Mouse (Mus musculus) adrenal gland, adult (tissue): Measurements from ENCODE around the gene Cpb1.

Source experiments
- DNase-seq, 2 experiments: peaks; one replicate each; pipeline ENCODE4 v3.0.0; 2022 to 2023; ENCODE audit warnings: low spot score in 1 of 2; ENCODE audit not compliant: inconsistent age in 2 of 2

Cpb1 gene

DNA sequence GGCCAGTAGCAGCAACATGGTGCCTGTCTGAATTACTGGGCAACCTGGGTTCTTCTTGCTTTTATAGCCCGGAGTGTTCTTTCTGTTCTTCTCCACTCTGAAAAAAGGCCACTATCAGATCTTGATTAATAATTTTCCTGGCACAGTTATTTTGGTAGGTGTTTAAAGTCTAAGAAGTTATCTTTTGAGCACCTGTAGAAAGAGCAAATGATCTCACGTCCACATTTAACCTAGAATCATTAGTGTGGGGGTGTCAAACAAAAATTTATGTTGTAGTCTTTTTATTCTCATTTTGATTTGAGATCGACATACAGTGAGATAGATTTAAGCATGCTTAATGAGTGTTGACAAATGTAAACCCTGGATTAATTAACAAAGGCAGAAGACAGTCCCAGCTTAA is at the start of gene Cpb1:
Gene Cpb1, minus strand, starts transcription at position 101 of the 400 bp plus-strand sequence.
- DNase-seq = no peak

DNA sequence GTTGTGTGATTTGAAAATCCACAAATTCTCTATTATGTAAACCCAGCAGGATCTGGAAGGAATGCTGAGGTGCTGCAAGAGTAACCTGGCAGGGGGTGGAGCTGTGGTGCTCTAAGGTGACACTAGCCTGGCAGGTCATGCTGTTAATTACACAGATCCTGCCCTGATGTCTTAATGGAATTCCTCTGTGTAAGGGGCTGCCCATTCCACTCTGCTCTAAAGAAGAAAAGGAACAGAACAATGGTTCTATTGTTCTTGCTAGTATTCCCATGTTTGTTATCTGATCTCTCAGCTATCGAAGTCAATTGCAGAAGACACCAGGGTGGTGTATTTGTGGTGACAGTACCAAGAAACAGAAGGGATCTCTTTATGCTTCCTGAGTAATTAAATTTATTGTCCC is 41.7 kb upstream of the Cpb1 start:
- no peak for DNase-seq

DNA sequence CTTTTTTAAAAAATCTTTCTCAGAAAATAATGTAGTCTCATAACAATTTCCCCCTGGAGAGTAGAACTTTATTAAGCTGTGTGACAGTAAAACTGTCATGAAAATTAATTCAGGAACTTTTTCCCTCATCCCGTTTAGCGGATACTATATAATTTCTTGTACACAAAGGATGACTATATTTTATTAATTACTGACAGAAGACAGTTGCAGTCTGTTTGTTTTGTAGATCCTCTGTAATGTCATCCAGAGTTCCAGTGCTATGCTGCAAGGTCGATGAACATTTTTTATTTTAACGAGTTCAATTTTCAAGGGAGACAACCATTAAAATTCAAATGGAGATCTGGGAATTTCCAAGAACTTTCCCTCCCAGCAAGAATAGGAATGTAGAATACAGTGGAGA is 33.6 kb upstream of the Cpb1 start:
- DNase-seq = no peak

- DNase-seq = no peak
These were observed 31.7 kb upstream of the Cpb1 start for GRCm38 (mm10) chr3:20307256-20307655.

DNA sequence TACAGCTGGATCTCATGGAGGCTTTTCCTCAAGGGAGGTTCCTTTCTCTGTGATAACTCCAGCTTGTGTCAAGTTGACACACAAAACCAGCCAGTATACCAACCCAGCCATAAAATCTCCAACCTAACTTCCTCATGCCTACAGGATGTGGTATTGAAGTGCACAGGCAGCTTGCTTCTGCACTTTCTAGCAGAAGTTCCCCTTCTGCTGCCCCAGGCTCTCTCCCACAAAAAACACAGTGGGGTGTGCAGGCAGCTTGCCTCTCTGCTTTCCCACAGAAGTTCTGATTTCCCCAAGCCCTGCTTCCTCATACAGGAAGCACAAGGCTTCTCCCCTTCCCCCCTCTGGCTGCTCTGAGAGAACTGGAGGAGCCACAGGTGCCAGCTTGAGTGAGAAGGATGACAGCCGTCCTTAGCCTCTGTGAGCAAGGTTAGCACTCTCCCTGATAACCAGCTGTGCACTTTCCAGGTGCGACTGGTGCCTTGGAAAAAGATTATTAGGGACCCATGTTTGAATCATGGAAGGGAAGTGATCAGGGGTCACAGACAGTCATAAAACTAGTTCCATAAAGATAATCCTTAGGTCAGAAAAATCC is 29.3 kb upstream of the Cpb1 start:
- peak; percentile 17 to 35 for DNase-seq

DNA sequence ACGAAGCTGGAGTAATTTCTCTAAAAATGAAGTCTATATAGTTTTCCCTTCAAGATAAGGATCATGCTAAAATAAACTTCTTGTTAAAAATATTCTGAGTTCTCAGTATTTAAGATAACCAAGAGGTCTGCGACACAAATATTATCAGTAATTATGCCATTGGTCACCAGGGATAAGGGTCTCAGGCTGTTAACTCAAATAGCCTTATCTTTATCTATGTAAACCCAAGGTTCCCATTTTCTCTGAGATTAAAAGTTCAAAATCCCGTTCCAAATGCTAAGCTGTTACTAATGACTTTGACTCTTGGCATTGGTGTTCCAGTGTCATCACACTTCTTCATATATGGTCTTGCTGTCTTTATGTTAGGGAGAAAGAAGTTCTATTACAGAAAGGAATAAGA is 20.0 kb upstream of the Cpb1 start:
- no peak for DNase-seq

DNA sequence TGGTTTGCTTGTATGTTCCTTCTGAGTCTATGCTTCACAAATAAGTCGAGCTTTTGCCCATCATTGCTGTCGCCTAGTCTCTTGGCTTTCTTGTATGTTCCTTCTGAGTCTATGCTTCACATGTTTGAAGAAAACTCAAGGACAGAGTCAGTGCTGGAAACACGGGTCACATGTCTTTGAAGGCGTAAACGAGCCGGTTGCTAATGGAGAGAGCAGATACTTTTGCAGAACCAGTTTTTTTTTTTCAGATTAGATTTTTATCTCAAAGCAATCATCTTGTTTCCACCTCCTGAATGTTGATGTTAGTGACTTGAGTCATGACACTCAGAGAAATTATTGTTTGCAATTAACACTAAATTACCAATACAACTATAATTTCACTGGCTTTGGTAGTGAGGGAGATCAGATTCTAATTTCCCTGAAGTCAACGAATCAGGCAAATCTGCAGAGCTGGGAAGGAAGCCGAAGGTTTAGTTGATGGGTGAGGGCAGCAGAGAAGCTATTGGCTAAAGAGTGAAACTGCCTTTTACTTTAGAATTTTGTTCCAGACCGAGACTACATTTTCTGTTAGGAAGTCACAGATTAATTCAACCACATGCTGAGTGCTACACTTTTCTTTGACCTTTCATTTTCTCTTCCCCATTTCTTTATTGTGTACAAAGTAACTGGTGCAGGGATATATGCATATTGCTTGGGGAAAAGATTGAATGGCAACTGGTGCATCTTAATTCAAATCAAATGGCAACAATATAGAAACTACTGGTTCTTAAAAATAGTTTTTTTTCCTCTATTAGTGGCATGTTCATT is 19.2 kb upstream of the Cpb1 start:
- DNase-seq = no peak

- DNase-seq = peak in 1 of 2 experiments; percentile 22
These were observed 15.8 kb upstream of the Cpb1 start for GRCm38 (mm10) chr3:20291370-20291769.

- DNase-seq = no peak
These were observed 13.2 kb upstream of the Cpb1 start for GRCm38 (mm10) chr3:20288761-20289160.

DNA sequence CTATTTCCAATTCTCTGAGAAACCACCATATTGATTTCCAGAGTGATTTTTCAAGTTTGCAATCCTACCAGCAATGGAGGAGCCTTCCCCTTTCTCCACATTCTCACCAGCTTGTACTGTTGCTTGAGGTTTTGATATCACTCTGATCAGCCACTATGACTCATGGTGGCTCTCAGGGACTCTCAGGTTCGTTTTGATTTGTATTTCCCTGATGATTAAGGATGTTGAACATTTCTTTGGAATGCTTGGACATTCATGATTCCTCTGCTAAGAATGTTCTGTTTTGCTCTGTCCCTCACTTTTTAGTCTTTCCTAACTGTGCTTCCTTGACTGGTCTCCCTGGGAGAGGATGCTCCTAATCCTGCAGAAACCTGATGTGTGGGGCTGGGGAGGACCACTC is 6.3 kb upstream of the Cpb1 start:
- DNase-seq = peak in 1 of 2 experiments; percentile 32

DNA sequence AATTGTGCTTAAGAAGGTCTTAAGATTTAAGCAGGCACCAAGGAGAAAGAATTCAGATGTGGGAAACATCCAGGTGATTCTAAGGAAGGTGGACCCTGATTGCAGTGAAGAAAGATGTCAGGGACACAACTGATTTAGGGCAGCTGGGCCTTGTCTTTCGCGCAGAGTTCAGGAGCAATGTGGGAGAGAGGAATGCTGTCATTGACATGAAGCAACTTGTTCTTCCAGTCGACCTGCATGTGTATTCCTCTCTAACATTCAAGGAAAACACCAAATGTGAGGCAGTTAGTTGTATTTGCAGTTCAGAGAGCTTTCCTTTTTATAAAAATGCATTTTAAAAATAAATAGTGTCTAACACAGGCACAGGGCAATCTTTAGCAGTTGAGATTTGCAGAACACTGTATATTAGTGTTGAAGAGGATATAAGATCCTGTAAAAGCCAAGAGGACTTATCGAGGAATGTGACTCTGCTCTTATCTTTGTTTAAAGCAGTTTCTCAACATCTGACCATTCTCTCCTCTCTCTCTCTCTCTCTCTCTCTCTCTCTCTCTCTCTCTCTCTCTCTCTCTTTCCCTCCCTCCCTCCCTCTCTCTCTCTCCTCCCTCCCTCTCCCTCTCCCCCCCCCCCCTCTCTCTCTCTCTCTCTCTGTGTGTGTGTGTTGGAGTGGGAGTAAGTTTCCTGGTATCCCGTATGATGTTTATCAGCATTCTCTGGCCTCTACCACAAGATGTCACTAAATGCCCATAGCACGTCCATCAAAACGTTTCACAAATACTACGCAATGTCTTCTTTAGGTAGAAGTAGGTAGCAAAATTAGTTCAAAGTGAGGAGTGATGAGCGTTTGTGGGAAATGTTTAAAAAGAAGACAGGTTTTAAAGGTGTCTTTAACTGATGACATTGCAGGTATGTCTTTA is 20.7 kb downstream of the Cpb1 start:
- DNase-seq = peak in 1 of 2 experiments; percentile 66

GRCm38 (mm10) chr3:20243913-20244312 is 31.6 kb downstream of the Cpb1 start:
- no peak for DNase-seq

- DNase-seq = no peak
These were observed 33.5 kb downstream of the Cpb1 start, which contains the start of gene Cpa3 for GRCm38 (mm10) chr3:20242050-20242449. Gene Cpa3, minus strand, starts transcription at chr3:20242181.

GRCm38 (mm10) chr3:20239741-20240140 is 35.8 kb downstream of the Cpb1 start:
- DNase-seq = no peak

GRCm38 (mm10) chr3:20236965-20237364 is 38.6 kb downstream of the Cpb1 start:
- DNase-seq = no peak

DNA sequence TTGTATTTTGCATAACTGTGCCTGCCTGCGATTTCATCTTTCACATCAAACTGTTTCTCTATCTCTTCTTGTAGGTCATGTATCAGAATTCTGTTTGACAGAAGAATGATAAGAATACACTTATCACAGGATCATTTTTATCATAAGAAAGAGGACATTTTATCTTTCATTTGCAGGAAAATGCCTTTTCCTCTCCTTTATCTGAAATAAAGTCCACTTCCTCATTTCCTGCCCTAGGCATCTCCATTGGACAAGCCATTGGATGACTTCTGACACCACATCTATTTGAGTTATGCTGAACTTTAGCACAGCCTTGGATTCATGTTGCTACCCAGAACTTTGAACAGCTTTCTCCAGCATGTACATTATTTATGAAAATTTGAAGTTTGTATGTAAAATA is 46.5 kb downstream of the Cpb1 start:
- DNase-seq = no peak

- no peak for DNase-seq
These were observed 50.1 kb downstream of the Cpb1 start for GRCm38 (mm10) chr3:20225429-20225828.

DNA sequence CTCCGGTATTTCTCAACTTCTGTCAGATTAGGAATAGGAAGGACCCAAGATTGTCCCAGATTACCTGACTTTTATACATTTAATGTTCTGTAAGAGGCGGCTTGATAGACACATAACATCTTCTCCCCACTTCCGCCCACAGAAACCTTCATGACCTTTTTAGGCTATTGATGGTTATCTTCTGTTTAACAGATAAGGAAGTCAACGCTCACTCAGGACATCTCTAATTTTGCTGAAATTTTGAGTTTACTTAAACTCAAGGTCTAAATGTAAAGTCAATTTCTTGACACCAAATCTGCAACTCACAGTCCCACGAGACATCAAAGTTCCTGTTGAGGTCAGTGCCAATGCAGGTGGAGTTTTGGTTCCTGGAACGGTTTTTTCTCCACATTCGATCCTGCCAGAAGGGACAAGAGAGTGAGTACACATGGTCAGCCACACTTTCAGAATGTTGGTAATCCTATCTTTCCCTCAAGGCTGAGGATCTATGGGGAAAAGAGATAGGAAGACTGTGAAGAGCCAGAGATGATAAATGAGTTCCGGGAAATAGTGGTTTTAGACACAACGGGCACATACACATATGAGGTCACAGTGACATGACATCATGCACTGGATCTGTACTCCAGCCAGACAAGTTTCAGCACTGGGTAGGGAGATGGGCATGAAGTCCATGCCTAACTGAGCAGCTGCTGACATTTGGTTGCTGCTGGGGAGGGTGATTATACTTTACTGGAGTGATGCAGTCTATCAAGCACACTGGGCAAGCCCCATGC is 52.4 kb downstream of the Cpb1 start:
- no peak for DNase-seq

DNA sequence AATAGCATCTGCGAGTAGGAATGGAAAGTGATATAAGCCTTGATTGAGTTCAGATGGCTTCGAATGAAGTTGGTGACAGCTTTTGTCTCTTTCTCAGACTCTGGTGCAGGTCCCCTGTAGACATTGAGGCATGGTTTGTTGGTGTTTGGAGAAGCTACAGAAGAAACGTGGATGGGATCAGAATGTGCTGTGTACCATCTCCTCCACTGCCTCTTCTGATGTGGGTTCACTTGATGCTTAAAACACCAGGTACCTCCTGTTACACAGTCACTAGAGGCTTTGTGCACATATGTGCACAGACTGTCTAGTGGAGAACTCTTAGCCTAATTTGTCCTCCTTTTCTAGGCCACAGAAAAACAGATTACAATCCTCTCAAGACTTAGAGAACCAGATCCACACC is 53.4 kb downstream of the Cpb1 start:
- DNase-seq = no peak

- peak; percentile 32 to 81 for DNase-seq
These were observed 76.7 kb downstream of the Cpb1 start for GRCm38 (mm10) chr3:20198869-20199268.
